Mouse (Mus musculus) CH12.LX (cell line): ENCODE measurements at regions not wholly inside any gene's neighbourhood (a gene's known extent, or its start where the extent isn't known, plus 50 kb on each side); places are given as distances from the start of the nearest gene placed in this dataset.

Source experiments
- DNase-seq: peaks from one replicate; pipeline ENCODE4 v3.0.0-alpha.2; 2013; ENCODE audit errors: extremely low read depth
- H3K27ac ChIP-seq: 2 replicates; pipeline ENCODE4 v1.5.1; 2012; ENCODE audit warnings: low read depth, mild to moderate bottlenecking, control low read depth, moderate library complexity; ENCODE audit not compliant: insufficient read depth
- H3K27me3 ChIP-seq: replicated peaks from 2 replicates; pipeline ENCODE3; 2012; ENCODE audit warnings: inconsistent platforms
- H3K36me3 ChIP-seq, 2 experiments: replicated peaks in 1 of 2; 2 replicates each; pipeline versions ENCODE3 to v1.6.1; 2012; ENCODE audit warnings: inconsistent platforms in 1 of 2, low read length in 1 of 2, mild to moderate bottlenecking in 1 of 2, mixed read lengths in 1 of 2, moderate library complexity in 1 of 2; ENCODE audit not compliant: control insufficient read depth in 1 of 2, insufficient read depth in 1 of 2
- H3K4me1 ChIP-seq, 2 experiments: 2 replicates each; pipeline ENCODE4 v1.6.1; 2012; ENCODE audit warnings: inconsistent platforms in 1 of 2, moderate library complexity in 1 of 2; ENCODE audit not compliant: insufficient read depth in 2 of 2, control insufficient read depth in 1 of 2
- H3K4me2 ChIP-seq: 2 replicates; pipeline ENCODE4 v1.6.1; 2012; ENCODE audit warnings: low read depth, mild to moderate bottlenecking, control low read depth; ENCODE audit not compliant: poor library complexity, insufficient read depth, severe bottlenecking
- H3K4me3 ChIP-seq, 3 experiments: fragments of 150-350 bp in 1 of 3; sonication (generic) in 1 of 3; replicated peaks in 1 of 3; 2 replicates each; pipeline versions ENCODE3 to v1.5.1; 2011 to 2012; ENCODE audit warnings: low read depth in 2 of 3, low read length in 2 of 3, mild to moderate bottlenecking in 2 of 3, moderate library complexity in 2 of 3, control low read depth in 1 of 3, improper control_type of control experiment in 1 of 3, inconsistent platforms in 1 of 3, mixed read lengths in 1 of 3; ENCODE audit not compliant: poor library complexity in 1 of 3
- H3K79me2 ChIP-seq: replicated peaks from 2 replicates; pipeline ENCODE4 v1.6.1; 2012; ENCODE audit warnings: mild to moderate bottlenecking, moderate library complexity; ENCODE audit not compliant: control insufficient read depth, poor library complexity, insufficient read depth, severe bottlenecking; ENCODE audit errors: extremely low read depth
- H3K9ac ChIP-seq: 2 replicates; pipeline ENCODE4 v1.6.1; 2012; ENCODE audit warnings: low read depth, mild to moderate bottlenecking, control low read depth, moderate library complexity; ENCODE audit not compliant: insufficient read depth
- H3K9me3 ChIP-seq: replicated peaks from 2 replicates; pipeline ENCODE3; 2012; ENCODE audit warnings: low read length, inconsistent platforms, mixed read lengths
- BHLHE40 ChIP-seq: IDR thresholded peaks from 2 replicates; pipeline ENCODE4 v1.6.1; 2011; ENCODE audit warnings: mild to moderate bottlenecking, low read depth, low read length, improper control_type of control experiment
- CHD1 ChIP-seq: IDR thresholded peaks from 2 replicates; pipeline ENCODE4 v1.6.1; 2012; ENCODE audit warnings: low read depth, low read length, improper control_type of control experiment, inconsistent platforms
- E2F4 ChIP-seq: IDR thresholded peaks from 2 replicates; pipeline ENCODE4 v1.6.1; 2011; ENCODE audit warnings: low read depth, low read length, improper control_type of control experiment; ENCODE audit not compliant: insufficient replicate concordance
- EP300 ChIP-seq: IDR thresholded peaks from 2 replicates; pipeline ENCODE4 v1.6.1; 2011; ENCODE audit warnings: low read length, improper control_type of control experiment
- HCFC1 ChIP-seq: IDR thresholded peaks from 2 replicates; pipeline ENCODE4 v1.6.1; 2012; ENCODE audit warnings: low read depth, mild to moderate bottlenecking, inconsistent platforms, low read length, improper control_type of control experiment
- IRF4 ChIP-seq: IDR thresholded peaks from 2 replicates; pipeline ENCODE4 v1.6.1; 2014; ENCODE audit warnings: low read depth, mild to moderate bottlenecking, inconsistent platforms, low read length, improper control_type of control experiment
- JUN ChIP-seq: IDR thresholded peaks from 2 replicates; pipeline ENCODE4 v1.6.1; 2011; ENCODE audit warnings: low read depth, mild to moderate bottlenecking, low read length, improper control_type of control experiment, moderate library complexity; ENCODE audit not compliant: insufficient read depth
- JUND ChIP-seq: conservative IDR thresholded peaks from 2 replicates; pipeline ENCODE4 v1.6.1; 2011; ENCODE audit warnings: low read depth, low read length, improper control_type of control experiment
- MEF2A ChIP-seq: IDR thresholded peaks from 2 replicates; pipeline ENCODE4 v1.6.1; 2014; ENCODE audit warnings: low read depth, mild to moderate bottlenecking, inconsistent platforms, low read length, improper control_type of control experiment, borderline replicate concordance
- MXI1 ChIP-seq: IDR thresholded peaks from 2 replicates; pipeline ENCODE4 v1.6.1; 2011; ENCODE audit warnings: mild to moderate bottlenecking, low read depth, low read length, improper control_type of control experiment
- MYC ChIP-seq: IDR thresholded peaks from 2 replicates; pipeline ENCODE4 v1.6.1; 2011; ENCODE audit warnings: low read depth, mild to moderate bottlenecking, improper control_type of control experiment, low read length
- NRF1 ChIP-seq: IDR thresholded peaks from 2 replicates; pipeline ENCODE4 v1.6.1; 2014; ENCODE audit warnings: low read depth, mild to moderate bottlenecking, inconsistent platforms, low read length, improper control_type of control experiment, moderate library complexity
- POLR2A ChIP-seq: IDR thresholded peaks from 2 replicates; pipeline ENCODE4 v1.6.1; 2011; ENCODE audit warnings: low read depth, mild to moderate bottlenecking, improper control_type of control experiment, low read length
- RAD21 ChIP-seq: IDR thresholded peaks from 2 replicates; pipeline ENCODE4 v1.6.1; 2011; ENCODE audit warnings: low read depth, mild to moderate bottlenecking, low read length, improper control_type of control experiment, moderate library complexity
- TBP ChIP-seq: conservative IDR thresholded peaks from 2 replicates; pipeline ENCODE4 v1.6.1; 2011; ENCODE audit warnings: low read depth, low read length, improper control_type of control experiment
- USF2 ChIP-seq: conservative IDR thresholded peaks from 2 replicates; pipeline ENCODE4 v1.6.1; 2011; ENCODE audit warnings: low read depth, low read length, improper control_type of control experiment
- ZC3H11A ChIP-seq: IDR thresholded peaks from 2 replicates; pipeline ENCODE4 v1.6.1; 2012; ENCODE audit warnings: low read depth, mild to moderate bottlenecking, inconsistent platforms, low read length, improper control_type of control experiment
- ZNF384 ChIP-seq: IDR thresholded peaks from 2 replicates; pipeline ENCODE4 v1.6.1; 2012; ENCODE audit warnings: low read depth, low read length, improper control_type of control experiment, inconsistent platforms
- dilution Hi-C: fragments of 300-500 bp; cut with MboI; formaldehyde crosslinking; loops from 2 replicates; pipeline ENCODE4 v1.14.3; 2020; ENCODE audit warnings: low sequenced_read_pairs; ENCODE audit not compliant: extremely low pct_unique_long_range_greater_than_20kb, extremely low pct_ligation_motif_present
- in situ Hi-C: fragments of 300-500 bp; cut with MboI; formaldehyde crosslinking; loops from 3 replicates; pipeline ENCODE4 v1.14.3; 2019; ENCODE audit warnings: low sequenced_read_pairs, low pct_ligation_motif_present, low pct_unique_long_range_greater_than_20kb, mixed read lengths

DNA sequence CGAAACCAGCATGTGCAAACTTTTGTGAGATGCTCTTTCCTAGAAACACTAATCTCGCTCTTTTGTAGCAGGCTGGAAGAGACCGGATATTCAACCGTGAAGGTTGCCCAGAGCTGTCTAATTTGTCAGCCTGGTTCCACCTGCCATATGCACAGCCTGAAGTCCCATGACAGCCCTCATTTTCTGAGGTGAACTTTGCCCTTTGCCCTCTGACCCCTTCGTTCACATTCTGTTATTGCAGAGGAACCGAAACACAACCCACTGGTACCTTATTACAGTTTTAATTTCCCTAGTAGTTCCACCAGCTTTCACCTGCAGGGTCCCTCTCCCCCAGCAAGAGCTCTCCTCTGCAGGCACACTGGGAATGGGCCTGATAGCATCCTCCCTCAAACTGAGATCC lies 130.4 kb downstream of the Nuf2 start:
- H3K79me2 ChIP-seq: no peaks in the 10 kb centered on the region
- in situ Hi-C loops: no loop called here
- TF ChIP-seq MEF2A (no peak), USF2 (no peak), HCFC1 (no peak), BHLHE40 (no peak), POLR2A (no peak), MXI1 (no peak), RAD21 (no peak), E2F4 (no peak), ZC3H11A (no peak), NRF1 (no peak), JUND (no peak), EP300 (no peak)
- TF ChIP-seq, all 38 proteins: peak for 0
- Histone ChIP-seq H3K9me3 (peaks cover 3% of the 10 kb centered on the region), H3K27ac (no peak overlapping the region), H3K4me2 (no peak overlapping the region), H3K4me1 (no peaks in the 10 kb centered on the region), H3K4me3 (no peak overlapping the region), H3K9ac (no peak overlapping the region), H3K36me3 (no peaks in the 10 kb centered on the region), H3K27me3 (no peaks in the 10 kb centered on the region)
- dilution Hi-C loops: no loop called here
- no peak for DNase-seq

DNA sequence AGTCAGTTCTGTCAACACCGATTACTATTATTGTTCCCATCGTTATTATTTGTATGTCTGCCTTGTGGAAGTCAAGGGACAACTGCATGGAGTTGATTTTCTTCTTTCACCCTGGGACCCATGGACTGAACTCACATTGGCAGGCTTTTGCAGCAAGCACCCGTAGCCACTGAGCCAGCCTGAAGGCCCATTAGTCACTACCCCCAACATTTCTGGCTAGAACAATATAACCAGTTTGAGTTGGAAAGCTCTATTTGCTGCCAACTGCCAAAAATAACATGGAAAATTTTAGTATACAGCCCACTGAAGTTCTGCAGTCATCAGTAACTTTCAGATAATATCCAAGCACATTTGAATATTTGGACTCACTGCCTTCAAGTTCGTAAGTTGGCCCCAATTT lies 133.9 kb downstream of the Nuf2 start:
- Histone ChIP-seq H3K4me1 (no peaks in the 10 kb centered on the region), H3K79me2 (no peaks in the 10 kb centered on the region), H3K9ac (no peak overlapping the region), H3K36me3 (no peaks in the 10 kb centered on the region), H3K4me3 (no peak overlapping the region), H3K27me3 (no peaks in the 10 kb centered on the region), H3K9me3 (peaks cover 3% of the 10 kb centered on the region), H3K27ac (no peak overlapping the region), H3K4me2 (no peak overlapping the region)
- no peak for DNase-seq
- no peak for TF ChIP-seq JUND
- TF ChIP-seq ZC3H11A: no peak
- TF ChIP-seq JUN: no peak
- TF ChIP-seq ZNF384: no peak
- TF ChIP-seq MEF2A: no peak
- no peak for TF ChIP-seq IRF4
- TF ChIP-seq MYC: no peak
- no peak for TF ChIP-seq CHD1
- no peak for TF ChIP-seq TBP
- dilution Hi-C loops: no loop called here
- in situ Hi-C loops: no loop called here
